Mouse (Mus musculus): ENCODE results near the gene Prkcb. TPM values are rescaled to one million over a fixed set of nuclear protein-coding genes. Genes with fewer than 3 reads are reported as not detected.
A peak's percentile ranks its signal among the peaks of the same experiment; 100 is the strongest.

Gene Prkcb
- total RNA-seq, 2 experiments from 2014 or later = 2.9 to 4.2 TPM

- peak; percentile 22 for DNase-seq
Measured at GRCm38 (mm10) chr7:122465823-122466549, 177.4 kb downstream of the Prkcb start.

- no peak for DNase-seq
Measured at GRCm38 (mm10) chr7:122466722-122467121, 178.2 kb downstream of the Prkcb start.

GRCm38 (mm10) chr7:122467831-122468230, 179.3 kb downstream of the Prkcb start:
- no peak for DNase-seq

- DNase-seq = peak; percentile 73
Measured at GRCm38 (mm10) chr7:122470370-122471280, 182.1 kb downstream of the Prkcb start.

- no peak for DNase-seq
Measured at GRCm38 (mm10) chr7:122472223-122472622, 183.7 kb downstream of the Prkcb start.

GRCm38 (mm10) chr7:122475038-122475437, 186.5 kb downstream of the Prkcb start:
- DNase-seq = no peak

GRCm38 (mm10) chr7:122476697-122477096, 188.1 kb downstream of the Prkcb start:
- no peak for DNase-seq

GRCm38 (mm10) chr7:122477118-122477517, 188.6 kb downstream of the Prkcb start:
- DNase-seq = no peak

- no peak for DNase-seq
Measured at GRCm38 (mm10) chr7:122477566-122478564, 189.3 kb downstream of the Prkcb start.

- no peak for DNase-seq
Measured at GRCm38 (mm10) chr7:122483949-122484348, 195.4 kb downstream of the Prkcb start.

GRCm38 (mm10) chr7:122487929-122488571, 199.5 kb downstream of the Prkcb start:
- no peak for DNase-seq

GRCm38 (mm10) chr7:122492041-122492440, 203.5 kb downstream of the Prkcb start:
- DNase-seq = peak; percentile 72

- no peak for DNase-seq
Measured at GRCm38 (mm10) chr7:122492936-122493335, 204.4 kb downstream of the Prkcb start.

GRCm38 (mm10) chr7:122494088-122494487, 205.5 kb downstream of the Prkcb start:
- peak; percentile 15 for DNase-seq

GRCm38 (mm10) chr7:122497516-122497915, 209.0 kb downstream of the Prkcb start:
- DNase-seq = no peak

- DNase-seq = no peak
Measured at GRCm38 (mm10) chr7:122498461-122498860, 209.9 kb downstream of the Prkcb start.

GRCm38 (mm10) chr7:122499743-122500597, 211.4 kb downstream of the Prkcb start:
- no peak for DNase-seq

GRCm38 (mm10) chr7:122506467-122506866, 217.9 kb downstream of the Prkcb start:
- no peak for DNase-seq

- no peak for DNase-seq
Measured at GRCm38 (mm10) chr7:122509903-122510302, 221.4 kb downstream of the Prkcb start.

- no peak for DNase-seq
Measured at GRCm38 (mm10) chr7:122512430-122512966, 223.9 kb downstream of the Prkcb start.
